Mouse (Mus musculus) cerebellum, adult 9-10 months (tissue): Measurements from ENCODE around the gene Slc52a3.

Source experiments
- DNase-seq: peaks from one replicate; pipeline ENCODE4 v3.0.0; 2022

The Slc52a3 gene

DNA sequence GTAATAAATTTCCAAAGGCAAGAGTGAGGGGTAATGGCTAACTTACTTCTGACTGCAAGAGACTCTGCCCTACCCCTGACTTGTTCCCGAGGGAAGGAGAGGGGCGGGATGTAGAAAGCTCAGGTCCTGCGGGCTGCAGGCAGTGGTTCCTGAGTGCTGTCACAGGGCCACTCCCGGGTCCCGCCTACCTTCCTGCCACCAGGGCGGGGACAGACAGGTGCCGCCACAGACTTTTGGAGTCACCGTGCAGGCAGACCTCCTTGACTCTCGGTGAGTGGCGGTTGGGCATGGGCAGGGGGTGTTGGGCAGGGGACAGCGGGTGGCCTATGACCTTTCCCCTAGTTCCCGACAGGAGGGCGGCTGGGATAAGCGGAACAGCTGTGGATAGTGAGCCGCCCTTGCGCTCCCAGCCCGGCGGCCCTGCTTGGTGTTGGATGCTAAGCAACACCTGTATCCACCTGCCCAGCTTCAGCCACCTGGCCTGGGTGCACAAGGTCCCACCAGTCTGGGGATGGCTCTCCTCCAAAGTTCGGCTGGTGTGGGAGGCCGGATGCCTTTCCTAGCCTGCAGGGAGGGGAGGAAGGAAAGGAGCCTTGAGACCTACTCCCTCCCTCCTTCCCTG is 3.5 kb downstream of the Slc52a3 start:
- no peak for DNase-seq

DNA sequence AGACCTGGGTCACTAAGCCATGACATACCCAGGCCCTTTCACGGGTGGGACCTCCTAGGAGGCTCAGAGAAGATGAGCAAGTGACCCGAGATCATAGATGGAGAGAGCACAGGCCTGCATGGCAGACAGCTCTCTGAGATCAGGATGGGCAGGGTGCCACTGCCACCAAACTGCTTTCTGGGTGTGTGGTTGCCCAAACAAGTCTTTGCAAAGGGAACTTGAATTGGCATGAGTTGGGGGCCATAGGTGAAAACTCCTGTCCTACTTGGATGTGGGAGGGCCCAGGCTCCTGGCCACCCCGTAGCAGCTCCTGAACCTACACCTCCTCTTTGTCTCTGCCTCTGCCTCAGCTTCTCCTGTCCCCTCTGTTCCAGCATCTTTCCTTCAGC is 4.0 kb downstream of the Slc52a3 start:
- no peak for DNase-seq

DNA sequence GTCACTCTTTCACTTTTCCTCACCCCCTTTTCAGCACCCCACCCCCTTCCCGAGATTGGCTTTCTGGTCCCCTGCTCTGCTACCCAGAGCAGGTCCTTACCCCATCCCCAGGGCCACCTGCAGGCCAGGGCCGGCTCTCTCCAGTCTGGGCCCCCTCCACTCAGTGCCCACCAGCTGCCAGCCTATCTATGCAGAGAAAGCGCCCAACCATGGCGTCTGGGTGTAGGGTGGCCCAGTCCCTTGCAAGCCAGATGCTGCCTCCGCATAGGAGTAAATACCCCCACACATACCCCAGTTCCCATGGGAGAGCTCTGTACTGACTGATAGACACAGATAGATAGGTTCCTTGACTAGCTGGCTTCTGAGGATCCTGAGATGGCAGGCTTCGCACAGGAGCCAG is 4.4 kb downstream of the Slc52a3 start:
- DNase-seq: no peak

DNA sequence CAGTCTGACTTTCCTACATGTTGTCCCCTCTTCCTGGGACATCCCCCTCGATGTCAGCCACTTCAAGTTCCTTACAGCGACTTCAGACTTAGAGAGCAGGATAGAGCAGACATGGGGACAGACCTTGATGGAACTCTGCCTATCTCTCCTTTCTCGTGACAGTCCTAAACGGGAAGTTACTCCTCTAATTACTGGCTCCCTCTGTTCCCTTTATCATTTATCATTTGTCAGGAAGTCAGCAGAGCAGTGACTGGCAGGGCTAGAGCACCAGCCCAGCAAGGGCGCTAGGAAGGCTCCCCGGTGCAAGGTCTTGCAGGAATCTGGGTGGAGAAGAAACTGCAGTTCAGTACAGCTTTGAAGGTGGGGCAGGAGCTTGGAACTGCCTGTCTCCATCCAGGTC is 6.2 kb downstream of the Slc52a3 start:
- no peak for DNase-seq

DNA sequence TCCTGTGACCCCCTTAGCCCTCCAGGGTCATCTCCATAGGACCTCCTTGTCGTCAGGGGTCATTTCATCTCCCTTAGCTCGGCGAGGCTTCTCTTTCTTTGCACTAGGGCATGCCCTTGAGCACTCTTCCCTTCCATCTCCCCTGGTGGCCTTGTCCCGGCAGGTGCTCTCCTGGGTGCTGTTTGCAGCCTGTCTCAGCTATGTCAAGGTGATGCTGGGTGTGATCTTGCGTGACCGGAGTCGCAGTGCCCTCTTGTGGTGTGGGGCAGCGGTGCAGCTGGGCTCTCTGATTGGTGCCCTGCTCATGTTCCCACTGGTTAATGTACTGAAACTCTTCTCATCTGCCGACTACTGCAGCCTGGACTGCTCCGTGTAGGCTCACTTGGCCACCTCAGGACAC is 11.5 kb downstream of the Slc52a3 start:
- DNase-seq: no peak

DNA sequence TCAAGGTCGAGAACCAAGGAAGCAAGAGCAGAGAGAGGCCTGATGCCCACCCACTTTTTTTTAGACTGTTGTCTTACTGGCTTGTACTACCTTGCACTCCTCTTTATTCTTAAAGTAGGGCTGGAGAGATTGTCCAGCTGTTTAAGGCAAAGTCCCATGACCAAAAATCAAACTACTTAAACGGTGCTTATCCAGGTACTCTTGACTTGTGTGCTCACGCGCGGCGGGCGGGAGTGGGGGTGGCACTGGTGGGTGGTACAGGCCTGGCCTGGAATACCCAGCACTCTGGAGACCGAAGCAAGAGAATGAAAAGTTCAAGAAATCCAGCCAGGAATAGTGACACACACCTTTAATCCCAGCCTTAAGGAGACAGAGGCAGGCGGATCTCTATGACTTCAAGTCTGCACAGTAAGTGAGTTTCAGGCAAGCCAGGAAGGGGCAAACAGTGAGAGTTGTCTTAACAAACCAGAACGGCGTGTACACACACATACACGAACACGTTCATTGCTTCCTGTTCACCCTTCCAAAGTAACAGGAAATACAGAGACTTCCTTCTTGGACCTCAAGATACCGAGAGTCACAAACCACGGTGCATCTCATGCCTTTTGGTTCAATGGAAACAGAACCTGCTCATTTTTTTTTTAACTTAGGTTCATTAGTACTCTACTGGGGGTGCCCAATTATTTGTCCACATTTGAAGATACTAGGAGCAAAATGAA is 12.9 kb downstream of the Slc52a3 start:
- no peak for DNase-seq

DNA sequence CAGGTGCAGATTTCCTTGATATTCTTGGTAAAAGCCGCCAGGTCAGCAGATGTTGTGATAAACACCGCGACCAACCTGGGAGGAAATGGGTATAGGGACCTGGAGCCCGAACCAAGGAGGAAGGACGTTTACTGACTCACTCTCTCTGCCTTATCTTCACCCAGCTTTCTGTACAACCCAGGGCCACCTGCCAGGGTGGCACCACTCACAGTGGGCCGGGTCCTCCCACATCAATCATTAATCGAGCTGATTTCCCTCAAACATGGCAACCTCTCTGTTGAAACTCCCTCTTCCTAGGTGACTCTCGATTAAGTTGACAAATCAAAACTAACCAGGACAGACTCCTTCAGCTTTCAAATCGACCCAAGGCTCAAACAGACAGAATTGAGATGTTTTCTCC is 13.9 kb downstream of the Slc52a3 start:
- no peak for DNase-seq

DNA sequence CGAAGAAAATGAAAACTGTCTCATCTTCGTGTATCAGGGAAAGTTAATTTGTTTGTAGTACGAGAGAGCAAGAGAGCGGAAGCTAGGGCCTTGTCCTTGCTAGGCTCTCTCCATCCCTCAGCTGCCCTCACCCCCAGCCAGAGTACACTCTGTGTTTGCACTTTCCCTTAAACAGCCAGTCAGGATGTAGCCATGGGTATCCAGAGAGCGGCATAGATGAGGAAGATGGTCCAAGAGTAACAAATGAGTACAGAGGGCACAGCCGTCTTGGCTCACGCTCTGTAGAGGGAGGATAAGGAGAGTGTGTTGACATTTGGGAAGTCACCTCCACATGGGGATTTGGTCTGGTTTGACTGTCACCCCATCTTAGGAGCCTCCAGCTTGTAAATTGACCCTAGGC is 14.3 kb downstream of the Slc52a3 start:
- no peak for DNase-seq

DNA sequence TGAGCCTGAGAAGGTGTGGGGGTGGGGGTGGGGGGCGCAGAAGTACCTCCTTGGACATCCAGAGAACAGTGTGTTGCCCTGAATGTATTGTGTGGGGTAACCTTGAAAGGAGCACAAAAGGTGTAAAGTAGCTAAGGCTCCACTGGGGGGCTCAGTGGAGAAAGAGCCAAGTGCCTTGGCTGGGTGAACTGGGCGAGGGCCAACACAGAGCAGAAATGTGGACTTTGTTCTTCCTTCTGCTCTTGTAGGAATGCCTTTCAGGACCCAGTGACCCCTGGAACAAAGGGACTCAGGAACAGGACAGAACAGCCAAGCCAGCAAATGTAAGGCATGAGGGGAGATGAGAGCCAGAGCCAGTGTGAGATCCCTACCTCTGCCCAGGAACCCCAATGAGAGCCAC is 15.4 kb downstream of the Slc52a3 start:
- no peak for DNase-seq

DNA sequence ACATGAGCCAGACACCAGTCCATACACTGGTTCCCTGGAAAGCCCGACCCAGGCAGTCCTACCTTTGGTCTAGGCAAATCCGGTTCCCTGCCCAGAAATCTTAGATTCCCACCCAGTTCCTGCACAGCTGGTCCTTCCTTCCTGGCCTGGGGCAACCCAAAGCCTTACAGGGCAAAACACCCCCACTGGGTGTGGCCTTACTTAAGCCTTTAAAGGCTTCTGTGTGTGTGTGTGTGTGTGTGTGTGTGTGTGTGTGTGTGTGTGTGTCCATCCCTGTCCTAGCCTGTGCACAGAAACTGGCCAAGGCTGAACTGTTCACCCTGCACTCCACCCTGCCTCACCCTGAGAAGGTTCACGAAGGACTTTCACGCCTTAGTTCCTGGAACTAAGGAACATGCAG is 15.9 kb downstream of the Slc52a3 start:
- DNase-seq: no peak

DNA sequence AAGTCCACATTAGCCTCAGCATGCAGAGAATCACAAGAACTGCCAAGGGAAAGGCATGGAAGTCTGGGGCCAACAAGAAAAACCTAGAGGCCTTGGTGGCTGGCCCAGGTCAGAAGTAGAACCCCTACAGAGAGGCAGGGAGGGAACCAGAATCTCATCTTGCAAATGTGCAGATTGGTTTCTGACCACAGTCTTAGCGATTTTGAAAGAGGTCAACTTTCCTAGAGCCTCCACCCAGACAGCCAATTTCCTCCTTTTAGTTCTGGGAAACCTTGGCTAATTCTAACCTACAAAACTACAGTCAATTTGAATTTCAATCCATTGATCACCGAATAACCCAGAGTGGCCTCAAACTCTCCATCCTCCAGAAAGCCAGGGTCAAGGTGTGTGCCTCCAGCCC is 16.4 kb downstream of the Slc52a3 start:
- DNase-seq: no peak

DNA sequence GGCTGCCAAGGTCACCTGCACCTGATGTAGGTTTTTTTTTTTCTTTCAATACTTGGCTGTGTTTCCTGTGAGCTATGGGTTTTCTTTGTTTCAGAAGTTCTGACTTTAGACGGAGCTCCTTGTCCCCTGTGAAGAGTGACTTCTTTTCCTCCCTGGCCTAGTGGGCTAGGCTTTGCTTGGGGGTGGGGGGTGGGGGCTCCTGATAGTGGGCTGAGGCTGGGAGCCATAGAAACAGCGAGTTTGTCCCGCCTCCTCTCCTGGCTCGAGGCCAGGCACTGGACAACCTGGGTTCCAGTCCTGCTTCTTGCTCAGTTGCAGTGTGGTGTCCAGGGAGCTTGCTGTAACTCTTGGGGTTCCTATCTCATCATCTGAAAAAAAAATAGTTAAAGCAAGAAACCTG is 19.7 kb downstream of the Slc52a3 start:
- no peak for DNase-seq

DNA sequence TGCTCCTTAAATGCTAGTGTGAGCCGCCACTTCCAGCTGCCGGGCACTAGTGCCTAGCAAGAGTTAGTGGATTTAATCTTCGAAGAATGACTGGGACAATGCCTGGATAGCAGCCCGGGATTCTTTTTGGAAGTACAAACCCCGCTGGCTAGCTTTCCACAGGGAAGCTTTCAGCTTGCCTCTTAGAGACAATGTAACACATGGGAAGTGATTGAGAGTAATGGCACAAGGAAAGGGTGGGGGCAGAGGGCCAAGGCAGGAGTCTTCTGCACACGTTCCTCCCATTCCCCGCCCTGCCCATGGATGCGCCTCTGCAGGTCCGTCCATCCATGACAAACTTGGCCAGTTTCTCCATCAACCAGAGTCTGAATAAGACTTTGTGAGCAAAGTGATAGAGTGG is 20.4 kb downstream of the Slc52a3 start:
- DNase-seq: no peak

DNA sequence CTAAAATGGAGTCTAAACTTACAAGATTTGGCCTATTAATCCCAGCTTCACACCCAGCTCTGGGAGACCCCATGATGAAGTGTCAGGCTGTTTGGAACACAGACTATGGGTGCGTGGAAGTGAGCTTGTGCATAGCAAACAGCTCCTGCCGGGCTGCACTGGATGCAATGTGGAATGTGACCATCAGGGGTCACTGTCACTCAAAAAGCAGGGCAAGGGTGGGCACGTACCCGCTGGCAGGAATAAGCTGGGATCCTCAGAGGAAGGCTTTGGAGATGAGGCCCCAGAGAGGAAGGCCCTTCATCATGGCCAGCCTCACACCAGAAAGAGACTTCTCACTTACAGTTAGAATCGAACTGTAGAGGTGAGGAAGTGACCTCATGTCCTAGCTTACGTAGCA is 23.9 kb downstream of the Slc52a3 start:
- peak; percentile 21 for DNase-seq

DNA sequence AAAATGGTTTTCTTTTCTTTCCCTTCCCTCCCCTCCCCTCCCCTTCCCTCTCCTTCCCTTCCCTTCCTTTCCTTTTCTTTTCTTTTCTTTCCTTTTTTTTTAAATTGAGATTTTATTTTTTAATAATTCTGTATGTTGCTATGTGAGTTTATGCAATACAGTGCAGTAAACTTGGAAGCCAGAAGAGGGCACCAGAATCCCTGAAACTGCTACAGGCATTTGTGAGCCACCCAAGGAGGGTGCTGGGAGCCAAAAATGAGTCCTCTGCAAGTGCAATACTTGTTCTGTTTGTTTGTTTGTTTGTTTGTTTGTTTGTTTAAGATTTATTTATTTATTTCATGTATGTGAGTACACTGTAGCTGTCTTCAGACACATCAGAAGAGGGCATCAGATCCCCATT is 25.7 kb downstream of the Slc52a3 start:
- DNase-seq: no peak

DNA sequence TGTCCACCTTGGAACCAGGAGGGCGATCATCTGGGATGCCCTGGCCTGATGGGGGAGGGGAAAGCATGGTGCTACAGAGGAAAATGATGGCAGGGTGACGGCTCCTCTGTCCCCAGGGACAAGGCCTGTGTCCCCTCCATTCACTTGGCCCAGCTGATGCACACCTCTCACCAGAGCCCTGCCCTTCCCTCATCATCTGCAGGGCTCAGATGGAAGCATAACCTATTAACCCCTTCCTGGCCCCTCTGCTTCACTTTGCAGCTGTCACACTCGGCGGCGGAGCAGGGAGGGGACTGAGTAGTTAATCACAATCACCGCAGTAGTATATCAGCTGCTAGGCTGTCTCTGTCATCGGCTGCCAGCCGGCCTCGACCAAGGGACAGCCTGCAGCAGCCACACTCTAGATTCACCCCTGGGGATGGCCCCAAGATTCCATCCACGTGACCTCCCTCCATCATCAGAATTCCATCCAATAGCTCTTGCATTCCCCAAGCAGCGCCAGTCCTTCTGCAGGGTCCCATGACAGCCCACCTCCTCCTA is 28.6 kb downstream of the Slc52a3 start:
- no peak for DNase-seq

DNA sequence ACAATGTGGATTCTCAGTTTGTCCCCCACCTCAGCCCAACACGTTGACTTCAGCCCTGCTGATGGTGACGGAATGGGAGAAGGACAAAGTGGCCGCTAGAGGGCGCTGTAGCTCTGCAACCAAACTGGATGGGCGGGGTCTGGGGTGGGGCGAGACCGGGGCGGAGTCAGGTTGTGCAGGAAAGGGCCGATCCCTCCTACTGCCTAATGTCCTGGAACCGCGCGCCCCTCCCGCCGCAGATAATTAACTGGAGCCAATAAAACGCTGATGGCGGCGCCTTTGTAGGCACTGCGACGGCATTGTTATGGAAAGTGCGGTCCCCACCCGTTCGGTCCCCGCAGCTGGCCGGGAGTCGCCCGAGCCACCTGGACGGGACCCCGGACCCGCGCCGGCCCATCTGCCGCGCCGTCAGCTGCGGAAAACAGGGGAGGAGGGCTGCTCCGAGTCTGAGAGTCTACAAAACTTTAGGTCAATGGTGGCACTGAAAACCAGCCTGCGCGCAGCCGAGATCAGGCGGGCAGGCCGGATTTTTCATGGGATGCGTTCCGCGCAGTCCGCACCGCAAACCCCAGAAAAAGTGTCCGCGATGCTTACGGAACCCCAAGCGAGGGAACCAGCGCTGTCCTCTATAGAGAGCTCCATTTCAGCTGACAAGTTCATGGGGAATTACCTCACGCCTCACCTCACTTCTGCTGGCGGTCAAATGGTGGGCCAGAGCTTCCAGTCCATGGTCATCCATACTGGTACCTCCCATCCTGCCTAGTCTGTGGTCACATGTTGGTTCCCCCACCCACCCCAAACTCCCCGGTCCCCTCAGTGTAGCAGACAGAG is 33.2 kb downstream of the Slc52a3 start:
- DNase-seq: peak; percentile 86

DNA sequence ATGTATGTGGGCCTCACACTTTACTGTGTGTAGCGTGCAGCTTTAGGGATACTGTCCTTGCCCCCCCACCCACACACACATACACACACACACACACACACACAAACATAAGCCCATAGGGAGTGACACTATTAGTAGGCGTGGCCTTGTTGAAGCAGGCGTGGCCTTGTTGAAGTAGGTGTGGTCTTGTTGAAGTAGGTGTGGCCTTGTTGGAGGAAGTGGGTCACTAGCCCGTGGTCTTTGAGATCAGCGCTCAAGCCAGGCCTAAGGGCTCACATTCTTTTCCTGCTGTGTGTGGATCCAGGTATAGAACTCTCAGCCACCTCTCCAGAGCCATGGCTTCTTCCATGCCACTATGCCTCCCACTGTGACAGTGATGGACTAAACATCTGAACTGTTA is 34.7 kb downstream of the Slc52a3 start:
- no peak for DNase-seq

DNA sequence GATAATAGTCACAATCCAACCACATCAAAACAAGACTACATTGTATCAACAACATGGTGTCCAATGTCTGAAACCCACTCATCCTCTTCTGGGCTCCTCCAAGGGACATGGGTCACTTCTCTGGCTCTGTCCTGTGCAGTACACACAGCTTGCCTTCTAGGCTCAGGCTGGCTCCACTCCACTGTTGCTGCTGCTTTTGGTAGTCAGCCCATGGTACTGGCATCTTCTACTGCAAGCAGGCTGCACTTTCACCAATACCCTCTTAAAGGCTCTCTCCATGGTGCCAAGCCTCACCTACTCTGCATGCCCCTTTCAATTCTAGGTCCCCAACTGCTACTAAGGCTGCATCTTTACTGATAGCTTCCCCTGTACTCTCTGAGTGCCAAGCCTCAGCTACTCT is 43.8 kb downstream of the Slc52a3 start:
- no peak for DNase-seq

DNA sequence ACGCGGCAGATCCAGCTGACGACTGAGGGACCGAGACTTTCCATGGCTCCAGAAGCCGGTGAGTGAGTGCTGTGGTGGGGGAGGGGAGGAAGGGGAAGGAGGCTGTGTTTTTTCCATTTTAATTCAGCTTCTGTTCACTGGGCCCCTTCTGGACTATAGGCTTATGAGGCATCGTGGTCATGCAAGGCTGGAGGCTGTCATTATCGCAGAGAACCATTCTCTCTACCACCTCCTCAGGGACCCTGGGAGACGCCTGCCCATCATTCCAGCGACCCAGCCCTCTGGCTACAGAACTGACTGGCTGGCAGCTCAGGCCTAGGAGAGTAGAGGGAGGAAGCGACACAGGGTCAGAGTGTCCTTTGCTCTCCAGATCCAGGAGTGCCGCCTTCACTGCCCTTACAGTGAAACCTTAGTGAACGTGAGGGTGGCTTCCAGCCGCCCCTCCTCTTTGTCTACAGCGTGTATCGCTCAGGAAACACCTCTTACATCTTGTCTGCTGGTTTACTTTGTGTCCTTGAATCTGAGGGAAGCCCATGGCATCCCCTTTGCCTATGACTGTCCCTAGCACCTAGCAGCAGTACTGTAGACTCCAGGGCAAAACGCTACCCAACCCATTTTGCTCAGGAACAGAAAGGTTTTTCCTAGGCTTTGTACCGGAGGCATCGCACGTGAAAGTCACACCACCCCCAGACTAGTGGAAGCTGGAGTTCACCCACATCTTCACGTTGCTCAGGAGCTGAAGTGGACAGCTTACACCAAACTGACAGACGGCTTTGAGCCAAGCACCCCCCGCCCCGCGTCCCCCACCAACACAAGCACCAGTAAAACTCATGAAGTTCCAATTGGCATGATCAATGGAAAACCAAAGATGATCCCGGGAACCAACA is 51.0 kb downstream of the Slc52a3 start:
- no peak for DNase-seq

DNA sequence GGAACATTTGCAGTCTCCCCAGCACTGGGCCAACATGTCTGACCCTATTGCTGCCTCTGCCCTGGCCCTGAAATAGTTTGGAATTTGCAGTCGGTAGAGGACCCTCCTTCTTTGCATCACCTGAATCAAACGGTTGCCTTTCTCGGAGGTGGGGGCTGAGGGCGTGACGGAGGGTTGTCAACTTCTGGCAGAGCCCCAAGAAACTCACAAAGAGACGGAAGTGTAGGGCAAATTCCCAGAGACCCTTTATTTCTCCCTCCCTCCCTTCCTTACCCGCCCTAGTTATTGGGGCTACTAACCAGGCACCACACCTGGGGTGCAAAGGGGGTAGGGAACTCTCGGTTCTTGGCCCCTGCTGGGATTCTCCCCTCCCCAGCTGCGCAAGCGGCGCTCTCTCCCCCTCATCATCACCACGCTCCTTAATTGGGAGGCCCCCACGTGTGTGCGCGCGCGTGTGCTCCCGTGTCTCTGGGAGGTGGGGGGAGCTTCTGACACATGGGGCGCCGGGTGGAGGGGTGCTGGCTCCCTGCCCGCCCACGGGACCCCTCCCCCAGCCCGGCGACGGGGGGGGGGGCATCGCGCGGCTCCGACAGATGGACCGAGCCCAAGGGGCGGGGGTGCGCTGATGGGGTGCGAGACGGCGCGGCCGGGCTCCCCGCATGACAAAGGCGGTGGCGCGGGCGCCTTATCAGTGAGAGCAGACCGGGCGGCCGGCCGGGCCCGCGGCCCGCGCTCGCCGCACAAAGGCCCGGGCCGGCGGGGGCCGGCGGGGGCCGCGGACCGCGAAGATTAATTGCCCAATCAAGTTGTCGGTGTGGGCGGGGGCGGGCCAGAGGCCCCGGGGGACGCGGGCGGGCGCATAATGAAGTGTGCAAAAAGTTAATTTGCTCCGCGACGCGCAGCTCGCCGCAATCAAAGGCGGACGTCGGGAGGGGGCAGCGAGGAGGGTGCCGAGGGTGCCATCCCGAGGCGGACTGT is 52.0 kb downstream of the Slc52a3 start:
- no peak for DNase-seq
